Mouse (Mus musculus): ENCODE measurements at regions not wholly inside any gene's neighbourhood (a gene's known extent, or its start where the extent isn't known, plus 50 kb on each side); places are given as distances from the start of the nearest gene placed in this dataset.
"Not testable (repeated sequence)": the region's sequence is repeated elsewhere in the genome, so short reads cannot be mapped to it uniquely, and the experiment has no call there.

DNA sequence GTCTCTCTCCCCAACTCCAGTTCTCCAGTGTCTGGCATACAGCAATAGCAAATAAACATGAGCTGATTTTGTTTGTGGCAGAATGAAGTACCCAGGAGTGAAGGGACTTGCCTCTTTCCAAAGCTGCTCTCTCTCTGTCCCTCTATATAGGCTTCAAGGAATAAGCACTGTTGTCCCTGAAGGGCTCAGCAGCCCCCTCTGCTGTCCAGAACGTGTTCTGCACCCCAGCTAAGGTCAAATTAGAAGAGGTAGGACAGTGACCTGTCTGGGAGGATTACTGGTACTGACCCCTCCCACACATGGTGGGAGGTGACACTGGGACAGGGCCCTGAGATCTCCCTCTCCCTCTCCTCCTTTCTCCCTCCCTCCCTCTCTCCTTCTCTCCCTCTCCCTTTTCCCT lies 65.7 kb upstream of the Col1a1 start:
- Histone ChIP-seq H3K4me3 (replicated peaks; ENCODE audit: control insufficient read depth, low read depth, low read length) (no peak overlapping the region), H3K27ac (ENCODE audit: control insufficient read depth, insufficient read depth, low read depth, low read length, poor library complexity) (no peak overlapping the region), H3K4me1 (ENCODE audit: control insufficient read depth, insufficient read depth, low read length) (no peaks in the 10 kb centered on the region)
- WGBS, result 0% methylated on average over 1 of the region's 1 CpGs
- TF ChIP-seq POLR2A (IDR thresholded peaks at IDR 0.05; ENCODE audit: borderline replicate concordance, control insufficient read depth, low read depth, low read length) (no peak), CTCF (IDR thresholded peaks at IDR 0.05; ENCODE audit: control insufficient read depth, insufficient read depth, low read length) (peak; percentile 61)

DNA sequence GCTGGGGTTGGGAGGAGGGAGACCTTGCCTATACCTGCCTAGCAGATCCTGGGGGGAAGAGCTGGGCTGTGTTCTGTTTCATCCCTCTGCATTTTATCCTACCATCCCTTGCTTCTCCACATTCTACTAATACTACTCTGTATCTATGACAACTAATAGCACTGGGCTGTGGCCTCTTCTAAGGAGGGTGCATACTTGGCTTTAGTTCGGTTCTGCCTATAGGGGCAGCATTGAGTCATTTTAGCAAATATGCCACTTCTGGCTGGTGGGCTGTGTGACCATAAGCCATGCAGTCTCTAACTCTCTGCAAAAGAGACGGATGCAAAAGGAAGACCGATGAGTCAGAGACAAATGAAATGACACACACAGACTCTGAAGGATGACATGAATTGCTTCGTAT lies 66.2 kb upstream of the Col1a1 start:
- not testable (repeated sequence) for H3K27ac ChIP-seq (ENCODE audit: control insufficient read depth, insufficient read depth, low read depth, low read length, poor library complexity); H3K4me1 ChIP-seq (ENCODE audit: control insufficient read depth, insufficient read depth, low read length); H3K4me3 ChIP-seq (replicated peaks; ENCODE audit: control insufficient read depth, low read depth, low read length)
- 16% methylated on average over 4 of the region's 4 CpGs for WGBS

DNA sequence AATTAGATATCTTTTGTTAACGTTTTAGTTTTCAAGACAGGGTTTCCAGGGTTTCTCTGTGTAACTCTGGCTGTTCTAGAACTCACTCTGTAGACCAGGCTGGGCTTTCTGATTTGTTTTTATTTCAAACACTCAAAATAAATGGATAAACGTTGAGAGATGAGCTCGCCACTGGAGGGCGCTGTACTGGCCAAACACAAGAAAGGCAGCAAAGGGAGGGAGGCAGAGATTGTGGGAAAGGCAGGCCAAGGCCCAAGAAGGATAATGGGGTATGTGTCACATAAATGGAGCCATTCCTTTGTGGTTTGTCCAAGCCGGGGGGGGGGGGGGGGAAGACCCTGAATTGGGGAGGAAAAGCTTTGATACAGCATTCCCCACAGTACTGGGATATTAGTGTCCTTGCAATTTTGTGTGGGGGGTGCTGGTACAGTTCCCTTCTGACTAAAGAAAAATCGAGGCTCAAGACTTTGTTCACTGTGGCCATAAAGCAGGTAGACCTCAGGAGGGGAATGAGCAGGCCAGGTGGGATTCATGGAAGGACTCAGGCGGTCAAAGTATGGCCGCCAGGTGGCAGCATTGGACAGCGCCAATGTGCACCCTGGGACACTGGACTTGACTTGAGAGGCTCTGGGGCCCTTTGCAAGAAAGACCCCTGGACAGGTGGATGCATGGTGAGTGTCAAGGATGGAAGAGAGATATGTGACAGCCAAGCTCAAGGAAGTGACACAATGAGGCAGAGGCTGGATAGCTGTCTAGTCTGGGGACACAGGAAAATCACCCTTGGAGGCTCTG lies 69.7 kb upstream of the Col1a1 start:
- H3K27ac ChIP-seq (ENCODE audit: control insufficient read depth, insufficient read depth, low read depth, low read length, poor library complexity), result no peak overlapping the region

DNA sequence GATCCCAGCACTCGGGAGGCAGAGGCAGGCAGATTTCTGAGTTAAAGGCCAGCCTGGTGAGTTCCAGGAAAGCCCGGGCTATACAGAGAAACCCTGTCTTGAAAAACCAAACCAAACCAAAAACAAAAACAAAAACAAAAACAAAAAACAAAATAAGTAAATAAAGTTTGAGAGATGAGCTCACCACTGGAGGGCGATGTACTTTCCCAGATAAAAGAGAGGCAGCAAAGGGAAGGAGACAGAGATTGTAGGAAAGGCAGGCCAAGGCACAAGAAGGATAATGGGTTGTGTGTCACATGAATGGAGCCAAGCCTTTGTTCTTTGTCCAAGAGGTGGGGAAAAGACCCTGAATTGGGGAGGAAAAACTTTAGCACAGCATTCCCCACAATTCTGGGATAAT lies 67.6 kb upstream of the Tmem92 start:
- Histone ChIP-seq H3K4me1 (ENCODE audit: control insufficient read depth, insufficient read depth, low read length) (no peaks in the 10 kb centered on the region), H3K27ac (ENCODE audit: control insufficient read depth, insufficient read depth, low read depth, low read length, poor library complexity) (no peak overlapping the region), H3K4me3 (replicated peaks; ENCODE audit: control insufficient read depth, low read depth, low read length) (no peak overlapping the region)
- TF ChIP-seq POLR2A (IDR thresholded peaks at IDR 0.05; ENCODE audit: borderline replicate concordance, control insufficient read depth, low read depth, low read length), result no peak
- 80% methylated on average over 3 of the region's 3 CpGs for WGBS

More for the DNA sequence above, 69.7 kb upstream of the Col1a1 start:
- WGBS, result 15% methylated on average over 9 of the region's 9 CpGs
- Histone ChIP-seq H3K4me3 (replicated peaks; ENCODE audit: control insufficient read depth, low read depth, low read length) (no peak overlapping the region), H3K4me1 (ENCODE audit: control insufficient read depth, insufficient read depth, low read length) (no peaks in the 10 kb centered on the region)
- peak; percentile 74 for TF ChIP-seq CTCF (IDR thresholded peaks at IDR 0.05; ENCODE audit: control insufficient read depth, insufficient read depth, low read length)
- TF ChIP-seq POLR2A (IDR thresholded peaks at IDR 0.05; ENCODE audit: borderline replicate concordance, control insufficient read depth, low read depth, low read length), result no peak

DNA sequence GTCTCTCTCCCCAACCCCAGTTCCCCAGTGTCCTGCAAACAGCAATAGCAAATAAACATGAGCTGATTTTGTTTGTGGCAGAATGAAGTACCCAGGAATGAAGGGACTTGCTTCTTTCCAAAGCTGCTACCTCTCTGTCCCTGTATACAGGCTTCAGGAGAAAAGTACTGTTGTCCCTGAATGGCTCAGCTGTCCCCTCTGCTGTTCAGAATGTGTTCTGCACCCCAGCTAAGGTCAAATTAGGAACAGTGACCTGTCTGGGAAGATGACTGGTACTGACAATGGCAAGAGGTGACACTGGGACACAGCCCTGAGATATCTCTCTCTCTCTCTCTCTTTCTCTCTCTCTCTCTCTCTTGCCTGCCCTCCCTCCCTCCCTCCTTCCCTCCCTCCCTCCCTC lies 56.6 kb upstream of the Tmem92 start:
- TF ChIP-seq CTCF (IDR thresholded peaks at IDR 0.05; ENCODE audit: control insufficient read depth, insufficient read depth, low read length) (no peak), POLR2A (IDR thresholded peaks at IDR 0.05; ENCODE audit: borderline replicate concordance, control insufficient read depth, low read depth, low read length) (no peak)
- no peak overlapping the region for H3K27ac ChIP-seq (ENCODE audit: control insufficient read depth, insufficient read depth, low read depth, low read length, poor library complexity)
- H3K4me1 ChIP-seq (ENCODE audit: control insufficient read depth, insufficient read depth, low read length), result no peaks in the 10 kb centered on the region
- no peak overlapping the region for H3K4me3 ChIP-seq (replicated peaks; ENCODE audit: control insufficient read depth, low read depth, low read length)

DNA sequence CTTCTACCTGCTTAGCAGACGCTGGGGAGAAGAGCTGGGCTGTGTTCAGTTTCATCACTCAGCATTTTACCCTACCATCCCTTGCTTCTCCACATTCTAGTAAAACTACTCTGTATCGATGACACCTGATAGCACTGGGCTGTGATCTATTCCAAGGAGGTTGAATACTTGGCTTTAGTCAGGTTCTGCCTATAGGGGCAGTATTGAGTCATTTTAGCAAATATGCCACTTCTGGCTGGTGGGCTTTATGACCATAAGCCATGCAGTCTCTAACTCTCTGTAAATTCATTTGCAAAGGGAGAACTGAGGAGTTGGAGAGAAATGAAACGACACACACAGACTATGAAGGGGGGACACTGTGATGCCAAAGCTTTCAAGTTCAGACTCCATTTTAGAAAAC lies 55.6 kb upstream of the Tmem92 start:
- H3K4me1 ChIP-seq (ENCODE audit: control insufficient read depth, insufficient read depth, low read length), result no peaks in the 10 kb centered on the region
- WGBS, result 55% methylated on average over 3 of the region's 3 CpGs
- TF ChIP-seq CTCF (IDR thresholded peaks at IDR 0.05; ENCODE audit: control insufficient read depth, insufficient read depth, low read length), result no peak
- TF ChIP-seq POLR2A (IDR thresholded peaks at IDR 0.05; ENCODE audit: borderline replicate concordance, control insufficient read depth, low read depth, low read length), result no peak

DNA sequence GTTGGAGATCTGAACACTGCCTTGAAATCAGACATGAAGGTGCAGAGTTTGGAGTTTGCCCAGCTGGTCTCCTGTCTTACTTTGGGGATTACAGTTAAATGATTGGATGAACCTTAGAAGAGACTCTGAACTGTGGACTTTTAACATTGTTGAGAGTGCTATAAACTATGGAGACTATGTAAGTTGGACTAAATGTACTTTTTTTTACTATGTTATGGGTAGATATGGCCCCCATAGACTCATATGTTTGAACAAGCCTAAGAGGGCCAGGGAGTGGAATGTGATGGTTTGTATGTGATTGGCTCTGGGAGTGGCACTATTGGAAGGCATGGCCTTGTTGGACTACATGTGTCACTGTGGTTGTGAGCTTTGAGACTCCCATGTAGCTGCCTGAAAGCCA lies 53.8 kb upstream of the Tmem92 start:
- no peaks in the 10 kb centered on the region for H3K4me1 ChIP-seq (ENCODE audit: control insufficient read depth, insufficient read depth, low read length)
- no peak overlapping the region for H3K4me3 ChIP-seq (replicated peaks; ENCODE audit: control insufficient read depth, low read depth, low read length)
- TF ChIP-seq POLR2A (IDR thresholded peaks at IDR 0.05; ENCODE audit: borderline replicate concordance, control insufficient read depth, low read depth, low read length) (no peak), CTCF (IDR thresholded peaks at IDR 0.05; ENCODE audit: control insufficient read depth, insufficient read depth, low read length) (no peak)

More for the DNA sequence above, 55.6 kb upstream of the Tmem92 start:
- no peak overlapping the region for H3K4me3 ChIP-seq (replicated peaks; ENCODE audit: control insufficient read depth, low read depth, low read length)
- H3K27ac ChIP-seq (ENCODE audit: control insufficient read depth, insufficient read depth, low read depth, low read length, poor library complexity), result no peak overlapping the region

DNA sequence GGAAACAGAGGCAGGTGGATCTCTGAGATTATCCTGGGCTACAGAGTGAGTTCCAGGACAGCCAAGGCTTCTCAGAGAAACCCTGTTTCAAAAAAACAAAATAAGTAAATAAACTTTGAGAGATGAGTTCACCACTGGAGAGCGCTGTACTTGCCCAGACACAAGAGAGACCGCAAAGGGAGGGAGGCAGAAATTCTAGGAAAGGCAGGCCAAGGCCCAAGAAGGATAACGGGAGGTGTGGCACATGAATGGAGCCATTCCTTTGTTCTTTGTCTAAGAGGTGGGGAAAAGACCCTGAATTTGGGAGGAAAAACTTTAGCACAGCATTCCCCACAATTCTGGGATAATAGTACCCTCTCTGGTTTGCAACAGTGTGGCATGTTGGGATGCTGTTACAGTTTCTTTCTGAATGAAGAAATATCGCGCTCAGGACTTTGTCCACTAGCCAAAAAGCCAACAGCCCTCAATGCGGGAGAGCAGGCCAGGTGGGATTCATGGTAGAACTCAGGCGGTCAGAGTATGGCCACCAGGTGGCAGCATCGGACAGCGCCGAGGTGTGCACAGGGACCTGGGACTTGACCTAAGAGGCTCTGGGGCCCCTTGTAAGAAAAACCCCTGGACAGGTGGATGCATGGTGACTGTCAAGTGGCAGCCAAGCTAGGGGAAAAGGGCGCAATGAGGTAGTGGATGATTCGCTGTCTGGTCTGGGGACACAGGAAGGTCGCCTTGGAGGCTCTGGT lies 49.9 kb upstream of the Tmem92 start:
- Histone ChIP-seq H3K4me3 (replicated peaks; ENCODE audit: control insufficient read depth, low read depth, low read length) (no peak overlapping the region), H3K4me1 (ENCODE audit: control insufficient read depth, insufficient read depth, low read length) (no peaks in the 10 kb centered on the region), H3K27ac (ENCODE audit: control insufficient read depth, insufficient read depth, low read depth, low read length, poor library complexity) (no peak overlapping the region)
- peak; percentile 78 for TF ChIP-seq CTCF (IDR thresholded peaks at IDR 0.05; ENCODE audit: control insufficient read depth, insufficient read depth, low read length)
- no peak for TF ChIP-seq POLR2A (IDR thresholded peaks at IDR 0.05; ENCODE audit: borderline replicate concordance, control insufficient read depth, low read depth, low read length)
- 33% methylated on average over 13 of the region's 13 CpGs for WGBS

More for the DNA sequence above, 53.8 kb upstream of the Tmem92 start:
- no peak overlapping the region for H3K27ac ChIP-seq (ENCODE audit: control insufficient read depth, insufficient read depth, low read depth, low read length, poor library complexity)
